Mouse (Mus musculus) intestine, postnatal 0 days (tissue): ENCODE measurements around the gene Igf2bp2. TPM values are rescaled to one million over a fixed set of nuclear protein-coding genes. Genes with fewer than 3 reads are reported as not detected.

Experiments
- ATAC-seq: fragments of 200-750 bp; cut with Nextera tagmentation; 2 replicates; pipeline ENCODE4 v1.8.0; 2017; ENCODE audit warnings: mild to moderate bottlenecking, moderate TSS enrichment, moderate library complexity
- H3K27ac ChIP-seq: fragments of 300-500 bp; sonication (generic); 2 replicates; pipeline ENCODE4 v1.5.1; 2014; ENCODE audit warnings: mild to moderate bottlenecking, low read depth, low read length, moderate library complexity
- H3K27me3 ChIP-seq: fragments of 300-500 bp; sonication (generic); replicated peaks from 2 replicates; pipeline ENCODE4 v1.6.1; 2014; ENCODE audit warnings: low read length, mixed read lengths; ENCODE audit not compliant: control insufficient read depth, insufficient read depth
- H3K36me3 ChIP-seq: fragments of 300-500 bp; sonication (generic); 2 replicates; pipeline ENCODE4 v1.6.1; 2014; ENCODE audit warnings: mild to moderate bottlenecking, moderate library complexity; ENCODE audit not compliant: control insufficient read depth, insufficient read depth
- H3K4me1 ChIP-seq: fragments of 300-500 bp; sonication (generic); replicated peaks from 2 replicates; pipeline ENCODE4 v1.6.1; 2014; ENCODE audit warnings: antibody characterized with exemption, low read length, mixed read lengths; ENCODE audit not compliant: control insufficient read depth, insufficient read depth
- H3K4me2 ChIP-seq: fragments of 300-500 bp; sonication (generic); replicated peaks from 2 replicates; pipeline ENCODE4 v1.6.1; 2014; ENCODE audit warnings: low read depth, mild to moderate bottlenecking, moderate library complexity
- H3K4me3 ChIP-seq: fragments of 300-500 bp; sonication (generic); 2 replicates; pipeline ENCODE4 v1.5.1; 2014; ENCODE audit warnings: low read depth, low read length
- H3K9ac ChIP-seq: fragments of 300-500 bp; sonication (generic); 2 replicates; pipeline ENCODE4 v1.6.1; 2014; ENCODE audit warnings: mild to moderate bottlenecking, low read depth, low read length
- H3K9me3 ChIP-seq: fragments of 300-500 bp; sonication (generic); 2 replicates; pipeline ENCODE4 v1.6.1; 2016; ENCODE audit warnings: mixed run types; ENCODE audit not compliant: control insufficient read depth
- CTCF ChIP-seq: sonication (generic); IDR thresholded peaks from 2 replicates; pipeline ENCODE4 v1.5.1; 2016; ENCODE audit warnings: low read depth, mild to moderate bottlenecking, control low read depth, antibody characterized with exemption, moderate library complexity
- WGBS: fragments of 180-500 bp; shearing (Covaris S2); extraction: QIAGEN DNeasy Blood & Tissue Kit; methylation state at CpG from one replicate; pipeline ENCODE4 v1.1.7; 2014; 5-methylcytosine and 5-hydroxymethylcytosine counted together
- polyA plus RNA-seq: library from polyadenylated mRNA; unstranded; fragments of >200 nt; fragmentation: Nextera tagmentation; extraction: Ambion mirVana; gene quantifications from 2 replicates; pipeline ENCODE4 v1.2.1, GENCODE M21; 2015

Gene Igf2bp2
- polyA plus RNA-seq, result 38.7 and 40.3 TPM in 2 replicates

DNA sequence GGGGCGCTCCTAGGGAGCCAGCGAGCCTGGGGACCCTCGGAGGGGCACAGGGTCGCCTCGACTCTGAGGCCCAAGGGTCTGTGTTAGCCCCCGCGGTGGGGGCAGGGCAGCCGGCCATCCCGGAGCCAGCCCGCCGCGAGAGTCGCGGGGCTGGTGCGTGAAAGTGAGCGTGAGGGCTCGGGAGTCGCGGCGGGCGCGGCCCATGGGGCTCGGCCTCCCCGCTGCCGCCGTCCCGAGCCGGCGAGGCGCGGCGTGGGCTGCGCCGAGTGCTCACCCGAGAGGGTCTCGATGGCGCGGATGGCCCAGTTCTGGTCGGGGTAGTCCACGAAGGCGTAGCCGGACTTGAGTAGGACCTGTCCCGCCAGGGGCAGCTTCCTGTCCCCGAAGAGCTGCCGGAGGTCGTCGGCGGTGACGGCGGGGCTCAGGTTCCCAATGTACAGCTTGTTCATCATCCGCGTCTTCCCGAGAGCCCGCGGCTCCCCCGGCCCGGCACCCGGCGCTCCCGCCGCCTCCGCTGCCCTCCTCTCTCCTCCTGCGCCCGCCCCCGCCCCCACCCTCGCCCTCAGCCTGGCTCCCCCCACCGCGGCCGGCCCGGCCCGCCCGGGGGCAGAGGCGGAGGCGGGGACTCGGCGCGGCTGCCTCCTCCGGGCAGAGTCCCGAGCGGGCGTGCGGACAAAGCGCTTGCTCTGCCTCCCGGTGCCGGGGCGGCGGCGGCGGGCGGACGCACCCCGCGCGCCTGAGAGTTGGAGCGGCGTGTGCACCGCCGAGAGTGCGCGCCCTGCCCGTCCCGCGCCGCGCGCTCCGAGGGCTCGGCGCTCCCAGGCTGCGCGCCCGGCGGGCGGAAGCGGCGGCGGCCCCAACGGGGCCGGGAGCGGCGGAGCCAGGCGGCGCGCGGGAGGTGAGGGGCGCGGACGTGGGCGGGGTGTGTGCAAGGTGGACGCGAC, at the start of gene Igf2bp2:
Gene Igf2bp2 (minus strand): TSS at position 788 of the 944 bp plus-strand sequence.
- peak within 1 kb of the TSS; percentile 93 for H3K27ac ChIP-seq
- no peak for TF ChIP-seq CTCF
- peak within 1 kb of the TSS; percentile 92 for H3K4me2 ChIP-seq
- no peaks in the 10 kb centered on the region for H3K27me3 ChIP-seq
- H3K9me3 ChIP-seq, result no peaks in the 10 kb centered on the region
- peak; percentile 88 for ATAC-seq
- under 1% methylated on average over 75 of the region's 131 CpGs for WGBS
- peak within 1 kb of the TSS; percentile 93 for H3K9ac ChIP-seq
- H3K4me3 ChIP-seq, result peak within 1 kb of the TSS; percentile 97
- 0 out of 2 replicates have a peak, but pooled peaks cover 3% of the 10 kb centered on the region for H3K4me1 ChIP-seq
- no peaks in the 10 kb centered on the region for H3K36me3 ChIP-seq

DNA sequence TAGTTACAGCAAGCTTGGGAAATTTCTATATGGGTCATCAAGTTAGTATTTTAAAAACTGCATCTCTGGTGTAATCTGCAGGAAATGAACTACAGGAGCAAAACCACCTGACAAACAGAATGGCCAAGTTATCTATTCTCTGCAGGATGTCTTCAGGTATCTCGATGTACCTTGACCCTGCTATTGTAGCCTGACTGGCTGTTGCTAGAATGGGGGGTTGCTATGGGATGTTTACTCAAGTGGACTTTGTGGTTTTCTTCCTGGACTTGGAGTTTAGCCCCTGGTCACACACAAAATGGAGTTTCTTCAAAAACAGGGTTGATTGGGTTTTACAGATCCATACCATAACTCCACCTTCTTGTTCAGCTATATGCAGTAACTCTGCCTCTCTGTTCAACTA, 40.4 kb upstream of the Igf2bp2 start:
- peak; percentile 79 for ATAC-seq
- Histone ChIP-seq H3K27ac (no peak overlapping the region), H3K4me3 (no peak overlapping the region), H3K4me1 (no peaks in the 10 kb centered on the region), H3K4me2 (no peak overlapping the region), H3K36me3 (no peaks in the 10 kb centered on the region), H3K27me3 (no peaks in the 10 kb centered on the region), H3K9ac (no peak overlapping the region), H3K9me3 (peaks cover 9% of the 10 kb centered on the region; the same call in 1 of the 2 replicates)
- no peak for TF ChIP-seq CTCF
- WGBS, result 53% methylated on average over 1 of the region's 1 CpGs

DNA sequence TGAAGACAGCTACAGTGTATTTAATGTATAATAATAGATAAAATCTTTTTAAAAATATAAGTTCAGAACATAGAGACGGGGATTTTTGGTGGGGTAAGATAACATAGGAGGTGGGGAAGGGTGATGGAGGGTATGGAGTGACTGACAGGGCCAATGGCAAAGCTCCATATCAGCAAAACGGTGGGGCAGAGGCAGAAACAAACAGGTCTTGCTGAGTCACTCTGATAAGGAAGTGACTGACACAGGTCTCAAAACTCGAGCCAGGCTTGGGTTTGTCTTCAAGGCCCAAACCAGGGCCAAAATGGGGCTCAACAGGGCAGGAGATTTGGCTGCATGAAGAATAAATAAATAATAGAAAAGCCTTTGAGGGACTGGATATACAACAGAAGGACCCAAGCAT, 38.8 kb upstream of the Igf2bp2 start:
- no peaks in the 10 kb centered on the region for H3K36me3 ChIP-seq
- no peaks in the 10 kb centered on the region for H3K27me3 ChIP-seq
- no peak overlapping the region for H3K4me2 ChIP-seq
- no peak for TF ChIP-seq CTCF
- no peak for ATAC-seq
- whole genome bisulfite sequencing, result 50% methylated on average over 3 of the region's 3 CpGs
- no peak overlapping the region for H3K4me3 ChIP-seq
- H3K27ac ChIP-seq, result no peak overlapping the region
- no peaks in the 10 kb centered on the region for H3K4me1 ChIP-seq
- H3K9me3 ChIP-seq, result peaks cover 6% of the 10 kb centered on the region; the same call in 1 of the 2 replicates
- no peak overlapping the region for H3K9ac ChIP-seq

DNA sequence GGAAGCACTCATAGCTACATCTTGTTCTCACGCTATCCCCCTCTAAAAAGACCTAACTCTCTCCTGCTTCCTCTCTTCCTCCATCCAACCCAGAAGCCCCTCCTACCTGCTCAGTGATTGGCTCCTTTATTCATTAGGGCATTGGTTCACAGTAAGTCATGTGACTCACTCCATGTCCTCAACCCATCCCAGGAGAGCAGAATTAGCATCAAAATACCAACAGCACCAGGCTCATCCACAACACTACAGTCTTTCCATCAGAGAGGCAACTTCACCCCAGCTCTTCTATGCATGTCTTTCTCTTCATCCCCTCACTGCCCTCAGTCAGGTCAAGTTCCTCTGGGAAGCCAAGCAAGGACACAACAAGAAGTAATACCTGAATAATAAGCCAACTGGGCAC, 37.4 kb upstream of the Igf2bp2 start:
- Histone ChIP-seq H3K9ac (no peak overlapping the region), H3K4me1 (no peaks in the 10 kb centered on the region), H3K4me3 (no peak overlapping the region), H3K9me3 (no peaks in the 10 kb centered on the region), H3K27ac (no peak overlapping the region), H3K36me3 (no peaks in the 10 kb centered on the region), H3K27me3 (no peaks in the 10 kb centered on the region), H3K4me2 (no peak overlapping the region)
- no peak for TF ChIP-seq CTCF
- WGBS, result 83% methylated on average over 1 of the region's 1 CpGs
- no peak for ATAC-seq

DNA sequence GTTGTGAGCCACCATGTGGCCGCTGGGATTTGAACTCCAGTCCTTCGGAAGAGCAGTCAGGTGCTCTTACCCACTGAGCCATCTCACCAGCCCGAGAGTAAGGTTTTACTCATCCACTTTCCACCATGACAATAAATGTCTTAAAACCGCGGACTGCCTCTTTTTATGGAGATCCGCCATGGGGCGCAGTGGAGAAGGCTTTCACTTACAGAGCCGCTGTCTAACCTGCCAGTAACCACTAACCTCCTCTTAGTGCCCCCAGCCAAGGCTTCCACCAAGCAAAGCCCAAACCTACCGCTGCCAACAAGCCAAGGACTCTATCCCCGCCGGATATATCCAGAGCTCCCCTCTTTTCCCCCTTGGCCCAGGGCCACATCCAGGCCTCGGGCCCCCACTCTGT, 24.3 kb upstream of the Igf2bp2 start:
- Histone ChIP-seq H3K4me1 (no peaks in the 10 kb centered on the region), H3K27me3 (no peaks in the 10 kb centered on the region), H3K4me2 (no peak overlapping the region), H3K9me3 (no peaks in the 10 kb centered on the region), H3K9ac (no peak overlapping the region), H3K36me3 (no peaks in the 10 kb centered on the region), H3K27ac (no peak overlapping the region), H3K4me3 (no peak overlapping the region)
- ATAC-seq, result no peak
- 83% methylated on average over 12 of the region's 12 CpGs for WGBS
- no peak for TF ChIP-seq CTCF

DNA sequence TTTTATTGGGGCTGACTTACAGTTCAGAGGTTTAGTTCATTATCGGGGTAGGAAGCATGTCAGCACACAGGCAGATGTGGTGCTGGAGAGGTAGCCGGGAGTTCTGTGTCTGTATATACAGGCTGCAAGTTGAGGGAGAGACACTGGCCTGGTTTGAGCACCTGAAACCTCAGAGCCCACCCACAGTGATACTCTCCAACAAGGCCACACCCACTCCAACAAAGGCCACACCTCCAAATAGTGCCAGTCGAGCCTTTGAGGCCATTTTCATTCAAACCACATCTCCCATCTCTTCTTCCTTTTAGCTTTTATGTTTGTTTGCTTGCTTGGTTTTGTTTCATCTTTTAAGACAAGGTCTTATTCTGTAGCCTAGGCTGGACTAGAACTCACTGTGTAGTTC, 22.3 kb upstream of the Igf2bp2 start:
- ATAC-seq, result no peak
- Histone ChIP-seq H3K4me1 (no peaks in the 10 kb centered on the region), H3K27me3 (no peaks in the 10 kb centered on the region), H3K4me2 (no peak overlapping the region), H3K27ac (no peak overlapping the region), H3K9ac (no peak overlapping the region), H3K36me3 (no peaks in the 10 kb centered on the region), H3K4me3 (no peak overlapping the region), H3K9me3 (no peaks in the 10 kb centered on the region)
- no peak for TF ChIP-seq CTCF
- WGBS, result 86% methylated on average over 3 of the region's 3 CpGs
